Mouse (Mus musculus) midbrain, embryonic 13.5 days (tissue): ENCODE data around the gene Chrm1. TPM values are rescaled to one million over a fixed set of nuclear protein-coding genes. Genes with fewer than 3 reads are reported as not detected.
A peak's percentile ranks its signal among the peaks of the same experiment; 100 is the strongest.

Experiments used
- ATAC-seq: fragments of 200-750 bp; cut with Nextera tagmentation; 2 replicates; pipeline ENCODE4 v1.8.0; 2017; ENCODE audit warnings: mild to moderate bottlenecking, moderate TSS enrichment, moderate library complexity
- H3K27ac ChIP-seq: fragments of 300-500 bp; sonication (generic); 2 replicates; pipeline ENCODE4 v1.5.1; 2015; ENCODE audit warnings: inconsistent platforms, mild to moderate bottlenecking, moderate library complexity
- H3K27me3 ChIP-seq: fragments of 300-500 bp; sonication (generic); 2 replicates; pipeline ENCODE4 v1.6.1; 2015; ENCODE audit warnings: mild to moderate bottlenecking, inconsistent platforms
- H3K36me3 ChIP-seq: fragments of 300-500 bp; sonication (generic); 2 replicates; pipeline ENCODE4 v1.6.1; 2015; ENCODE audit warnings: mild to moderate bottlenecking, inconsistent platforms
- H3K4me1 ChIP-seq: fragments of 300-500 bp; sonication (generic); replicated peaks from 2 replicates; pipeline ENCODE4 v1.6.1; 2015; ENCODE audit warnings: inconsistent platforms
- H3K4me2 ChIP-seq: fragments of 300-500 bp; sonication (generic); replicated peaks from 2 replicates; pipeline ENCODE4 v1.6.1; 2015; ENCODE audit warnings: moderate library complexity, mild to moderate bottlenecking, inconsistent platforms
- H3K4me3 ChIP-seq: fragments of 300-500 bp; sonication (generic); replicated peaks from 2 replicates; pipeline ENCODE4 v1.5.1; 2015; ENCODE audit warnings: mild to moderate bottlenecking, inconsistent platforms
- H3K9ac ChIP-seq: fragments of 300-500 bp; sonication (generic); replicated peaks from 2 replicates; pipeline ENCODE4 v1.6.1; 2015; ENCODE audit warnings: mild to moderate bottlenecking, inconsistent platforms
- H3K9me3 ChIP-seq: fragments of 300-500 bp; sonication (generic); 2 replicates; pipeline ENCODE4 v1.6.1; 2016; ENCODE audit warnings: mild to moderate bottlenecking, inconsistent platforms
- WGBS: fragments of 180-500 bp; shearing (Covaris S2); methylation state at CpG from one replicate; pipeline ENCODE4 v1.1.7; 2015; 5-methylcytosine and 5-hydroxymethylcytosine counted together
- polyA plus RNA-seq: library from polyadenylated mRNA; unstranded; fragments of >200 nt; fragmentation: Nextera tagmentation; extraction: Ambion mirVana; gene quantifications from 2 replicates; pipeline ENCODE4 v1.2.1, GENCODE M21; 2015

Chrm1 gene
- polyA plus RNA-seq, 1 experiment from 2014 or later, result 0.58 TPM

- 4% methylated on average over 11 of the region's 11 CpGs for WGBS
- Histone ChIP-seq H3K27ac (0 out of 2 replicates have a peak overlapping the region, but pooled peaks have one; percentile 47), H3K9ac (peak overlapping the region; percentile 72), H3K4me3 (peak overlapping the region; percentile 48), H3K36me3 (no peaks in the 10 kb centered on the region), H3K4me1 (peaks cover 13% of the 10 kb centered on the region), H3K4me2 (peak overlapping the region; percentile 86), H3K27me3 (peaks cover 44% of the 10 kb centered on the region), H3K9me3 (no peaks in the 10 kb centered on the region)
- peak; percentile 59 for ATAC-seq
Measured at GRCm38 (mm10) chr19:8662337-8662736, 1.3 kb upstream of the Chrm1 start.

DNA sequence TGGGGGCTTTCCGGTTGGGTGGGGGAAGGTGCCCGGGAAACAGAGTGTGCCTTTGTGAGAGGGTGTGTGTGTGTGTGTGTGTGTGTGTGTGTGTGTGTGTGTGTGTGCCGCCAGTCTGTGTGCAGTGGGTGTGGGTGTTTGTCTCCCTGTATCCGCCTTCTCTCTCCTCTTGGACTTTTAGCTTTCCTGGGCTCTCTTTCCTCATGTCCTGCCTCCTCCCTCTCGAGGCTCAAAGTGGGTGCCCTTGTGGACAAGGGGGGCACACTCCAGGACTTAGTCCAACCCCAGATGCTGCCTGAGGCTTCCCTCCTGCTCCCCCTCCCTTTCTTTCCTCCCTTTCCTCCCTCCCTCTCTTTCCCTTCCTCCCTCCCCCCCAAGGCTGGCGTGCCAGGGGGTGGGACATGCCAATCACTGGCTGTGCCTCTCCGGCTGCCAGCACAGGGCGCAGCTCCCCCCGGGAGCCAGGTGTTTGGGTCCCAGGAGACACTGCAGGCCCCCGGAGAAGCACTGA lies 377 bp downstream of the Chrm1 start:
- no peak overlapping the region for H3K9ac ChIP-seq
- H3K36me3 ChIP-seq, result no peaks in the 10 kb centered on the region
- no peaks in the 10 kb centered on the region for H3K9me3 ChIP-seq
- H3K4me1 ChIP-seq, result peaks cover 13% of the 10 kb centered on the region
- no peak overlapping the region for H3K27ac ChIP-seq
- ATAC-seq, result peak; percentile 18; the same call in 1 of the 2 replicates
- 51% methylated on average over 10 of the region's 10 CpGs for WGBS
- peaks cover 44% of the 10 kb centered on the region for H3K27me3 ChIP-seq
- no peak overlapping the region for H3K4me2 ChIP-seq
- no peak overlapping the region for H3K4me3 ChIP-seq

- no peak overlapping the region for H3K4me2 ChIP-seq
- H3K4me3 ChIP-seq, result no peak overlapping the region
Measured at GRCm38 (mm10) chr19:8664859-8665258, 1.3 kb downstream of the Chrm1 start.

GRCm38 (mm10) chr19:8665746-8666145 lies 2.2 kb downstream of the Chrm1 start:
- WGBS, result 40% methylated on average over 5 of the region's 5 CpGs
- H3K27ac ChIP-seq, result no peak overlapping the region
- H3K27me3 ChIP-seq, result peaks cover 36% of the 10 kb centered on the region
- no peak overlapping the region for H3K4me3 ChIP-seq
- H3K4me2 ChIP-seq, result no peak overlapping the region
- H3K9me3 ChIP-seq, result no peaks in the 10 kb centered on the region
- ATAC-seq, result no peak
- no peak overlapping the region for H3K9ac ChIP-seq
- H3K4me1 ChIP-seq, result peaks cover 13% of the 10 kb centered on the region
- H3K36me3 ChIP-seq, result no peaks in the 10 kb centered on the region

More at GRCm38 (mm10) chr19:8664859-8665258, 1.3 kb downstream of the Chrm1 start:
- H3K9me3 ChIP-seq, result no peaks in the 10 kb centered on the region
- H3K4me1 ChIP-seq, result peaks cover 13% of the 10 kb centered on the region
- WGBS, result 91% methylated on average over 3 of the region's 3 CpGs
- no peak for ATAC-seq
- no peak overlapping the region for H3K27ac ChIP-seq
- H3K9ac ChIP-seq, result no peak overlapping the region
- H3K27me3 ChIP-seq, result peaks cover 44% of the 10 kb centered on the region
- H3K36me3 ChIP-seq, result no peaks in the 10 kb centered on the region

- Histone ChIP-seq H3K4me2 (no peak overlapping the region), H3K4me1 (no peaks in the 10 kb centered on the region), H3K9ac (no peak overlapping the region), H3K27me3 (no peaks in the 10 kb centered on the region), H3K4me3 (no peak overlapping the region), H3K9me3 (no peaks in the 10 kb centered on the region), H3K36me3 (no peaks in the 10 kb centered on the region), H3K27ac (no peak overlapping the region)
- WGBS, result 94% methylated on average over 3 of the region's 3 CpGs
- ATAC-seq, result no peak
Measured at GRCm38 (mm10) chr19:8672859-8673258, 9.3 kb downstream of the Chrm1 start.

GRCm38 (mm10) chr19:8673336-8674063 lies 9.9 kb downstream of the Chrm1 start:
- H3K9ac ChIP-seq, result no peak overlapping the region
- WGBS, result 79% methylated on average over 9 of the region's 9 CpGs
- no peak for ATAC-seq
- no peak overlapping the region for H3K27ac ChIP-seq
- H3K9me3 ChIP-seq, result no peaks in the 10 kb centered on the region
- H3K4me2 ChIP-seq, result no peak overlapping the region
- no peaks in the 10 kb centered on the region for H3K27me3 ChIP-seq
- H3K4me1 ChIP-seq, result no peaks in the 10 kb centered on the region
- no peak overlapping the region for H3K4me3 ChIP-seq
- H3K36me3 ChIP-seq, result no peaks in the 10 kb centered on the region

DNA sequence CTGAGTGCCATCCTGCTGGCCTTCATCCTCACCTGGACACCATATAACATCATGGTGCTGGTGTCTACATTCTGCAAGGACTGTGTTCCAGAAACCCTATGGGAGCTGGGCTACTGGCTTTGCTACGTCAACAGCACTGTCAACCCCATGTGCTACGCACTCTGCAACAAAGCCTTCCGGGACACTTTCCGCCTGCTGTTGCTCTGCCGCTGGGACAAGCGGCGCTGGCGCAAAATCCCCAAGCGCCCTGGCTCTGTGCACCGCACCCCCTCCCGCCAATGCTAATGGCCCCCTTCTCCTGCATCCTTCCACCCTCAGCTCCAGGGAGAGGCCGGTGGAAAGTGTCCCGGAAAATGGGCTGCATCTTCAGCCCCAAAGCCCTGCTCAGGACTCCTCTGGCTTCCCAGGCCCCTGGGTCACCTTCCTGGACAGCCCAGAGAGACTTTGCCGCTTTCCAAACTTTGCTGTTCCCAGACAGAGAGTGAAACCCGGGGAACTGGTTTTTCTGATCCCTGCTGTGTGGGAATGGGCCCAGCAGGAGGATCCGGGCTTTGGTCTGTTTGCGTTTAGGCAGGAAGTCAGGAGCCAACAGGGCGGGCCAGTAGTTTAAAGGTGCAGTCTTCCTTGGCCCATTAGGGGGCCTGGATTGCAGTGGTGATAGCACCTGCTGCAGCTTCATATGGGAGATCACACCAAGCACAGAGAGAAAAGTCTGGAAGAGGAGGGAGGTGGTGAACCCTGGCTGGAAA lies 15.6 kb downstream of the Chrm1 start:
- H3K9me3 ChIP-seq, result no peaks in the 10 kb centered on the region
- no peak for ATAC-seq
- H3K36me3 ChIP-seq, result no peaks in the 10 kb centered on the region
- no peak overlapping the region for H3K9ac ChIP-seq
- H3K4me1 ChIP-seq, result no peaks in the 10 kb centered on the region
- 0 out of 2 replicates have a peak, but pooled peaks cover 4% of the 10 kb centered on the region for H3K27me3 ChIP-seq
- no peak overlapping the region for H3K4me3 ChIP-seq
- H3K4me2 ChIP-seq, result no peak overlapping the region
- 19% methylated on average over 18 of the region's 18 CpGs for WGBS
- H3K27ac ChIP-seq, result no peak overlapping the region

GRCm38 (mm10) chr19:8681633-8682362 lies 18.2 kb downstream of the Chrm1 start:
- no peaks in the 10 kb centered on the region for H3K36me3 ChIP-seq

DNA sequence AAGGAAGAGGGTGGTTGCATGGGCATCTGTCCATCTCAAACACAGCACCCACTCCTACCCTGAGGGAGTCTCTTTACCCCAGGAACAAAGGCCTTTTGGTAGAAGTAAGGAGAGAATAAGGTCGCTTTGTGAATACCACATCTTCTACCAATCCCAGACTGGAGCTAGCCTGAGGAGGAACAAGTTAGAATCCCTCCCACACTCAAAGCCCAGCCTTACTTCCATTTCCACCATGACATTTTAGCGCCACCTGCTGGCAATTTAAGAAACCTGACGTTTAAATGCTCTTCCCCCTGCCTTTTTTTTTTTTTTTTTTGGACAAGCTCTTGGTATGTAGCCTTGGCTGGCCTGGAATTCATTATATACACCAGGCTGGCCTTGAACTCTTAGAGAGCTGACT lies 19.4 kb downstream of the Chrm1 start:
- no peak overlapping the region for H3K27ac ChIP-seq
- no peak overlapping the region for H3K4me3 ChIP-seq
- no peaks in the 10 kb centered on the region for H3K36me3 ChIP-seq
- WGBS, result 0% methylated on average over 3 of the region's 3 CpGs
- no peaks in the 10 kb centered on the region for H3K4me1 ChIP-seq
- H3K9ac ChIP-seq, result no peak overlapping the region
- no peaks in the 10 kb centered on the region for H3K9me3 ChIP-seq
- 0 out of 2 replicates have a peak, but pooled peaks cover 4% of the 10 kb centered on the region for H3K27me3 ChIP-seq
- H3K4me2 ChIP-seq, result no peak overlapping the region
- peak; percentile 72 for ATAC-seq

More at GRCm38 (mm10) chr19:8681633-8682362, 18.2 kb downstream of the Chrm1 start:
- no peaks in the 10 kb centered on the region for H3K9me3 ChIP-seq
- H3K9ac ChIP-seq, result no peak overlapping the region
- 0 out of 2 replicates have a peak, but pooled peaks cover 4% of the 10 kb centered on the region for H3K27me3 ChIP-seq
- ATAC-seq, result no peak
- H3K4me3 ChIP-seq, result no peak overlapping the region
- no peak overlapping the region for H3K4me2 ChIP-seq
- H3K4me1 ChIP-seq, result no peaks in the 10 kb centered on the region
- WGBS, result 92% methylated on average over 4 of the region's 4 CpGs
- H3K27ac ChIP-seq, result no peak overlapping the region

GRCm38 (mm10) chr19:8683627-8684026 lies 20.0 kb downstream of the Chrm1 start:
- Histone ChIP-seq H3K27ac (no peak overlapping the region), H3K36me3 (no peaks in the 10 kb centered on the region), H3K27me3 (0 out of 2 replicates have a peak, but pooled peaks cover 4% of the 10 kb centered on the region), H3K4me2 (no peak overlapping the region), H3K4me3 (no peak overlapping the region), H3K4me1 (no peaks in the 10 kb centered on the region), H3K9ac (no peak overlapping the region), H3K9me3 (no peaks in the 10 kb centered on the region)
- 81% methylated on average over 2 of the region's 2 CpGs for WGBS
- no peak for ATAC-seq

- Histone ChIP-seq H3K9me3 (no peaks in the 10 kb centered on the region), H3K4me1 (no peaks in the 10 kb centered on the region), H3K4me2 (no peak overlapping the region), H3K36me3 (no peaks in the 10 kb centered on the region), H3K27me3 (no peaks in the 10 kb centered on the region), H3K27ac (0 out of 2 replicates have a peak overlapping the region, but pooled peaks have one; percentile 30), H3K4me3 (no peak overlapping the region), H3K9ac (no peak overlapping the region)
- no peak for ATAC-seq
- 34% methylated on average over 9 of the region's 9 CpGs for WGBS
Measured at GRCm38 (mm10) chr19:8691871-8692539, 28.4 kb downstream of the Chrm1 start.
